Mouse (Mus musculus) adrenal gland (tissue): ENCODE results near the gene Pole2.

Experiments
- intact Hi-C: fragments of 180-260 bp; cut with DNase I; formaldehyde crosslinking; loops from one replicate; pipeline ENCODE4 v1.15.1; 2025

Gene Pole2

GRCm38 (mm10) chr12:69210056-69210979 is 17.7 kb downstream of the Pole2 start:
- intact Hi-C loops: no loop called here

- intact Hi-C loops: loop anchor here (10.0 kb wide), 1 partner anchor 366 kb away; no protein-coding TSS in a partner anchor
These were observed 19.5 kb downstream of the Pole2 start for GRCm38 (mm10) chr12:69208520-69208919.

- intact Hi-C loops: loop anchor here (10.0 kb wide), 1 partner anchor 367 kb away; no protein-coding TSS in a partner anchor
These were observed 20.1 kb downstream of the Pole2 start for GRCm38 (mm10) chr12:69207926-69208325.

- intact Hi-C loops: loop anchor here (10.0 kb wide), 1 partner anchor 367 kb away; no protein-coding TSS in a partner anchor
These were observed 20.6 kb downstream of the Pole2 start for GRCm38 (mm10) chr12:69207396-69207795.

GRCm38 (mm10) chr12:69204052-69204833 is 23.8 kb downstream of the Pole2 start, which contains the start of gene Gm49384:
Gene Gm49384, minus strand, starts transcription at chr12:69204267.
- intact Hi-C loops: loop anchor here (10.0 kb wide), 1 partner anchor 371 kb away; no protein-coding TSS in a partner anchor

- intact Hi-C loops: loop anchor here (5.0 kb wide), 1 partner anchor 108 kb away; no protein-coding TSS in a partner anchor
These were observed 29.0 kb downstream of the Pole2 start for GRCm38 (mm10) chr12:69198985-69199384.

GRCm38 (mm10) chr12:69198164-69198535 is 29.8 kb downstream of the Pole2 start, which contains the start of gene Dnaaf2:
Gene Dnaaf2, minus strand, starts transcription at chr12:69198429.
- intact Hi-C loops: loop anchor here (5.0 kb wide), 1 partner anchor 109 kb away; no protein-coding TSS in a partner anchor

GRCm38 (mm10) chr12:69197378-69198163 is 30.4 kb downstream of the Pole2 start:
- intact Hi-C loops: loop anchor here (5.0 kb wide), 1 partner anchor 110 kb away; no protein-coding TSS in a partner anchor

- intact Hi-C loops: loop anchor here (5.0 kb wide), 1 partner anchor 111 kb away; no protein-coding TSS in a partner anchor
These were observed 31.3 kb downstream of the Pole2 start, which contains the start of gene Gm49383 for GRCm38 (mm10) chr12:69196444-69197377. Gene Gm49383, minus strand, starts transcription at chr12:69197104.

- intact Hi-C loops: no loop called here
These were observed 35.4 kb downstream of the Pole2 start for GRCm38 (mm10) chr12:69192637-69193036.

- intact Hi-C loops: no loop called here
These were observed 36.6 kb downstream of the Pole2 start for GRCm38 (mm10) chr12:69191396-69191795.

GRCm38 (mm10) chr12:69190522-69190921 is 37.5 kb downstream of the Pole2 start:
- intact Hi-C loops: no loop called here

- intact Hi-C loops: no loop called here
These were observed 37.9 kb downstream of the Pole2 start for GRCm38 (mm10) chr12:69190074-69190473.

GRCm38 (mm10) chr12:69186811-69187471 is 41.1 kb downstream of the Pole2 start:
- intact Hi-C loops: loop anchor here (5.0 kb wide), 1 partner anchor 110 kb away; the partner anchor contains the start of gene Klhdc2

GRCm38 (mm10) chr12:69185371-69185770 is 42.6 kb downstream of the Pole2 start:
- intact Hi-C loops: loop anchor here (5.0 kb wide), 1 partner anchor 112 kb away; the partner anchor contains the start of gene Klhdc2

- intact Hi-C loops: loop anchor here (5.0 kb wide), 1 partner anchor 113 kb away; the partner anchor contains the start of gene Klhdc2
These were observed 43.4 kb downstream of the Pole2 start for GRCm38 (mm10) chr12:69184342-69185295.

- intact Hi-C loops: no loop called here
These were observed 44.2 kb downstream of the Pole2 start, which contains the start of the genes Rpl36al and Mgat2 for GRCm38 (mm10) chr12:69183583-69184308. Gene Rpl36al, minus strand, starts transcription at chr12:69184083. Gene Mgat2, plus strand, starts transcription at chr12:69184157.
